Mouse (Mus musculus) granulocyte monocyte progenitor cell, adult 5-6 weeks (primary cell): Measurements from ENCODE around the gene Pnkd. TPM values are rescaled to one million over a fixed set of nuclear protein-coding genes. Genes with fewer than 3 reads are reported as not detected.

Source experiments
- ATAC-seq: replicated peaks from 2 replicates; pipeline ENCODE4 v1.8.0; 2016; ENCODE audit warnings: mild to moderate bottlenecking, moderate TSS enrichment, inconsistent platforms; ENCODE audit not compliant: poor library complexity, severe bottlenecking
- total RNA-seq, 2 experiments: library from RNA; stranded (forward) in 1 of 2; stranded (reverse) in 1 of 2; fragments of 200-712, 200-1000 nt in 1 of 2; fragments of >200 nt in 1 of 2; fragmentation: Nextera tagmentation in 1 of 2; gene quantifications; 2 replicates each; pipeline ENCODE4 v1.2.3; 2014 to 2017

Gene Pnkd
- total RNA-seq (2014; fragmentation: Nextera tagmentation) (28.7 and 49.8 TPM in 2 replicates), total RNA-seq (2017) (9.0 and 14.1 TPM in 2 replicates)

- ATAC-seq: peak; percentile 81
Observed at GRCm38 (mm10) chr1:74284543-74285160, at the start of gene Pnkd, which contains the start of gene Aamp. TSS of gene Pnkd (plus strand) at chr1:74284930. TSS of gene Aamp (minus strand) at chr1:74284738.

- ATAC-seq: peak; percentile 71
Observed at GRCm38 (mm10) chr1:74235938-74236589, 48.7 kb upstream of the Pnkd start, which contains the start of gene Arpc2. TSS of gene Arpc2 (plus strand) at chr1:74236084.

GRCm38 (mm10) chr1:74236590-74237317, 48.0 kb upstream of the Pnkd start:
- ATAC-seq: peak; percentile 47

GRCm38 (mm10) chr1:74237671-74238070, 47.1 kb upstream of the Pnkd start:
- ATAC-seq: peak; percentile 39

- peak; percentile 44 for ATAC-seq
Observed at GRCm38 (mm10) chr1:74238136-74238535, 46.6 kb upstream of the Pnkd start.

- no peak; the same call in 1 of the 2 replicates for ATAC-seq
Observed at GRCm38 (mm10) chr1:74239162-74239561, 45.6 kb upstream of the Pnkd start.

- ATAC-seq: peak; percentile 4; the same call in 1 of the 2 replicates
Observed at GRCm38 (mm10) chr1:74239618-74240017, 45.1 kb upstream of the Pnkd start.

GRCm38 (mm10) chr1:74240311-74240710, 44.4 kb upstream of the Pnkd start:
- ATAC-seq: no peak

GRCm38 (mm10) chr1:74240832-74241231, 43.9 kb upstream of the Pnkd start:
- ATAC-seq: no peak

- no peak for ATAC-seq
Observed at GRCm38 (mm10) chr1:74245525-74245924, 39.2 kb upstream of the Pnkd start.

- ATAC-seq: peak; percentile 97
Observed at GRCm38 (mm10) chr1:74248799-74249198, 35.9 kb upstream of the Pnkd start.

GRCm38 (mm10) chr1:74249331-74249980, 35.3 kb upstream of the Pnkd start:
- no peak for ATAC-seq

- ATAC-seq: peak; percentile 51
Observed at GRCm38 (mm10) chr1:74250096-74250495, 34.6 kb upstream of the Pnkd start.

GRCm38 (mm10) chr1:74255704-74256345, 28.9 kb upstream of the Pnkd start:
- no peak for ATAC-seq

- ATAC-seq: no peak
Observed at GRCm38 (mm10) chr1:74256782-74257181, 27.9 kb upstream of the Pnkd start.

GRCm38 (mm10) chr1:74262510-74262909, 22.2 kb upstream of the Pnkd start:
- ATAC-seq: no peak

- ATAC-seq: no peak
Observed at GRCm38 (mm10) chr1:74268750-74269149, 16.0 kb upstream of the Pnkd start.

- ATAC-seq: no peak
Observed at GRCm38 (mm10) chr1:74271659-74272058, 13.1 kb upstream of the Pnkd start.

- ATAC-seq: 0 out of 2 replicates have a peak, but pooled peaks have one; percentile 10
Observed at GRCm38 (mm10) chr1:74275015-74275414, 9.7 kb upstream of the Pnkd start.

GRCm38 (mm10) chr1:74277041-74277440, 7.7 kb upstream of the Pnkd start:
- no peak for ATAC-seq
